Mouse (Mus musculus) cerebellum, postnatal 4 days (tissue): ENCODE measurements around the gene Tsku.

ENCODE experiments used
- DNase-seq, 2 experiments: peaks; one replicate each; pipeline ENCODE4 v3.0.0; 2022; ENCODE audit warnings: low spot score in 2 of 2, mixed read lengths in 1 of 2

The Tsku gene

DNA sequence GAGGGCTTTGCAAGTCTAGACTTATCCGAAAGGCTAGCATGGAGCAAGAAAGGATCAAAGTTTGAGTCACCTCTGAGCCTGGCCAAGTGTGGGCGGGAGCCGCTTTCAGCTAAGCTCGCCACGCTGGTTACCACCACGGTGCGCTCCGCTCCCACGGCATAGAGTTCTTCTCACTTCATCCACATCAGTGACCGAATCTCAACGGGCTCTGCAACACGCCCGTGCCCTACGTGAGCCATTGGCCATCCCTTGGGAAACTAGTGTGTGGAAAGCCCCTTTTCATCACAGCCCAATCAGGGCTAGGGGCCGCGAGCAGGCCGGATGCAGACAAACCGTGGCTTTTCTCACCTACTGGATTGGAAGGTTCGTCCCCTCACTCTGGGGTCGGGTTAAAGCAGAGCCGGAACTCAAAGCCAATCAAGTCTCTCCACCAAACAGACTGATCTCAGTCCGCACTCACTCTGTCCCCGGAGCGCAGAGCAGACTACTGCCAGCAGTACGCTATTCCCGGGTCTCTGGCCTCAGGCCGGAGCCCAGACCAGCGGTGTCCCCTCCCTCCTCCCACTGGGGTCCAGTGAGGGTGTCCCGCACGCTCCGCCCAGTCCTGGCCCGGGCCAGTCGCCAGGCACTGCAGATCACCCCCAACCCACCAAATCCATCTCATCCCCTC is 1.0 kb downstream of the Tsku start:
- peak; percentile 45 to 70 for DNase-seq

DNA sequence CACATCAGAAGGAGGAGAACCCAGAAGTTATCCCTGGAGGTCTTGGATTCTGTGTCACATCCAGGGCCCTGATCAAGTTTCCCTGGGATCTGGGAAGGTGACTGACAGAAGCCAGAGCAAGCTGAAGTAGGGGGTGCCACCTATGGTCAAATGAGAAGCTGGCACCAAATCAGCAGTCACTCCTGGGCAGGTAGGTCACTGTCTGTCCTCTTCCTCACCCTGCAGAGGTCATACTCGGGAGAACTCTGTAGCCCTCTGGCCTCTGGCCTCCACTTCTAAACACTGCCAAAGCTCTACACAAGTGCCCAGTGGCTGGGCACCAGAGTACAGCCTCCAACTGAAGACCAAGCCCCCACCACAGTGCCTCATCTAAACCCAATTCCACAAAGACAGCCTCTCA is 3.1 kb downstream of the Tsku start:
- DNase-seq = no peak

DNA sequence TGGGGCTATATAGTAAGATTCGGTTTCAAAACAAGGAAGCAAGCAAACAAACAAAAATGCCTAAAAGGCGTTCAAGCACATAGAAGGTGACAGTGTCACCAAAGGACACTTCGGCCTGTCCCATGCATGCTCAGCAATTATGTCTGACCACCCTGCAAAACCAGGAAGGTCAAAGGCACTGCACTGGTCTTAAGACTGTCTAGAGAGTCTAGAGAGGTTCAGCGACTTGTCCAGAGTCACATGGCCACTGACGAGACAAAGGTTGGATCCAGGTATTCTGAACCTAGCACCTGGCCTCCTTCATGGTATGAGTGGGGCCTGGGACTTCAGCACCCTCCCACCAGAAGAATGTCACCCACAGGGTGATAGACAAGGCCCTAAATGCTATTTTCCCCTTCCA is 3.8 kb downstream of the Tsku start:
- no peak for DNase-seq

- DNase-seq = no peak
Measured at GRCm38 (mm10) chr7:98354921-98355310, 6.2 kb downstream of the Tsku start.

DNA sequence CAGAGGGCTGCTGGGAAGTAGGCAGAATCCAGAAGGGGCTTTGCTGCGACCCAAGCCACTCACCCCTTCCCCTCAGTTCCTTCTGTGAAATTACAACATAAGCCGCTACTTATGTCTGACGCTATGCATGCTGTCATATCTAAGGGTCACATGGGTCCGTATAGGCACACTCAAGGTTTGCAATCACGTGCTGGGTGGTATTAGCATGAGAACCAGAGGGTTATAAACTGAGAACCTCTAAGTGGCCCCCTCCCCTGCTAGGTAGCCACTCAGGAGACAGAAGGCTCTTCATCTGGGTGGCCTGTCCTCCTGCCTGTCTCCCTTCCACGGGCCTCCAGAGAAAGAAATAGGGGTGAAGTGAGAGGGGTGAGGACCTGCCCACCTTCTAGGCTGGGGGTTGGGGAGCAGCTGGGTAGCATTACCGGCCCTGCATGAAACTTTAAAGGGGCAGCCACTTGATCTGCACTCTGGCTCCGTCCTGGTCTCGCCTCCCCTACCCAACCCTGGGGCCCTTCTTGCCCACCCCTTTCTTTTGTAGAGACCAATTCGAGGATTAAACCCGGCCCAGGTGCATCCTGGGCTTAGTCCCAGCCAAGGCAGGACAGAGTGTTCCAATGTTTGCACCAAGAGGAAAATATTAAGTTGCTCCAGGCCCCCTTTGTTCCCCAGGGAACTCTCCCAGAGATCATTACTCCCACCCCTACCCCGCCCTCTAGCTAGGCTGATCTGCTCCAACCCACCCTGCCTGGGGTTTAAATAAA is 6.8 kb downstream of the Tsku start:
- no peak for DNase-seq

GRCm38 (mm10) chr7:98353616-98354015 is 7.5 kb downstream of the Tsku start:
- no peak for DNase-seq

GRCm38 (mm10) chr7:98351523-98351922 is 9.6 kb downstream of the Tsku start:
- no peak for DNase-seq

- DNase-seq = no peak
Measured at GRCm38 (mm10) chr7:98349821-98350220, 11.3 kb downstream of the Tsku start.

- DNase-seq = peak; percentile 79 to 91
Measured at GRCm38 (mm10) chr7:98349096-98349495, 12.0 kb downstream of the Tsku start.

DNA sequence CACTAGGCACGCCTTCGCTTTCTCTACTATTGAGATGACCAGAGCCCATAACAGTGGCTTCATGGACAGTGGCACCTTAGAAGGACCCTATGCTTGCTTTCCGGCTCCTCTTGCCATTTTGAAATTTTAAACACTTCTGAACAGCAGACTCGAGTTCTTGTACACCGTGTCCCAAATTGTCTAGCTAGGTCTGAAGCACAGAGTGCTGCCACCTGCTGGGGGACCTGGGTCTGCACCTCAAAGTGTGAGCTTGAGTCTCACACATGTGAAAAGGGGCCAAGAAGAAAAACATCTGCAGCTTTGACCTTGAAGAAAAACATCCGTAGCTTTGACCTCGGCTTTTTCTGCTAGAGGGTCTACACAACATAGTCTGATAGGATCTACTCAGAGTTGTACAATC is 13.1 kb downstream of the Tsku start:
- DNase-seq = peak in 1 of 2 experiments; percentile 72

GRCm38 (mm10) chr7:98347471-98347870 is 13.7 kb downstream of the Tsku start:
- no peak for DNase-seq

DNA sequence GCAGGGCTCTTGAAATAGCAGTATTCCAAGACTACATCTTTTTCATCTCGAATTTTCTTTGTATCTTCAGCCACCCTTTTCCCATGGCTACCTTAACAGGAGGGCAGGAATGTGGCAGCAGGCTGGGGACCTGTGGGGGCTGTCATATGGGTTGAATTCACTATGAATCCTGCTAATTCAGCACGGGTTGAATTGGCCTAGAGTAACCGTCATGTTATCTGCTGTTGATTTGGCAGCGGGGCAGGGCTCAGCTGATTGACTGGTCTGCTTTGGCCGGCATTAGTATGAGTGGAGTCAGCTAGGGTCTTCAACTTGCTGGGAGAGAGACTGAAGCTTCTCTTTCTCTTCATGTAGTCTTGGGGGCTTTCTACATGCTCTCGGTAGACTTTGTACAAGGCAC is 16.1 kb downstream of the Tsku start:
- no peak for DNase-seq

GRCm38 (mm10) chr7:98344361-98344760 is 16.8 kb downstream of the Tsku start:
- peak in 1 of 2 experiments; percentile 58 for DNase-seq

DNA sequence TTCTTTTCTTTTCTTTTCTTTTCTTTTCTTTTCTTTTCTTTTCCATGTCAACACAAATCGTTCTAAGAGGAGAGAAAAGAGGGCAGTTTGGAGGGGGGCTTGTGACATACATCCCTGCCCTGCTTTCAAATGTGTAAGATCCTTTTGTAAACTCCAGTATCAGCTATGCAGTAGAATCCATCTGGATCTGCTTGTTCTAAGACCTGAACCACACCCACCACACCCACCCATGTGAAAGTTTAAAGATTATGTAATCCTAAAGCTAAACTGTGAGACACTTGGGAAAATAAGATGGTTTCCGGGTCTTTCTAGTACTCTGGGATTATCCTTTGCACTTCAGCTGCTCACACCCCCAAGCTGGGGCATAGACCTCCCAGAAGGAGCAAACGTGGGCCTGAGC is 18.9 kb downstream of the Tsku start:
- DNase-seq = no peak

DNA sequence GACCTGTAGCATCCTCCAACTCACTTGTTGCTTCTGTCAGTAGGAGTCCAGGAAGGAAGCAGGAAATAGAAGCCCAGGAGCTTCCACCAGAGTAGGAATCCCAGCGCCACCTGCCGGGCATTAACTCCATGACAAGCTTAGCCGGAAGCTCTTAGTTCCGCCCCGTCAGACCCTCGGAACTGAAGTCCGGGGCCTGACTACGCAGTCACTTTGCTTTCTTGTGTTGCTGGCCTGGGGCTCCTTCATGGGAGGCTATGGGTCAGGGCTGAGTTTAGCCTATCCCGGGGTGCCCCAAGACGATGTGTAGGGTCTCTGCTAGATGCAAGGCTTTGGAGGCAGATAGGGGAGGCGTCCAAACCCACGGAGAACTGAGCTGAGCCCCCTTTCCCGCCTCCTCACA is 19.7 kb downstream of the Tsku start:
- DNase-seq = peak; percentile 88 to 94

GRCm38 (mm10) chr7:98340343-98340742 is 20.8 kb downstream of the Tsku start:
- no peak for DNase-seq

GRCm38 (mm10) chr7:98333987-98334386 is 27.1 kb downstream of the Tsku start:
- no peak for DNase-seq

DNA sequence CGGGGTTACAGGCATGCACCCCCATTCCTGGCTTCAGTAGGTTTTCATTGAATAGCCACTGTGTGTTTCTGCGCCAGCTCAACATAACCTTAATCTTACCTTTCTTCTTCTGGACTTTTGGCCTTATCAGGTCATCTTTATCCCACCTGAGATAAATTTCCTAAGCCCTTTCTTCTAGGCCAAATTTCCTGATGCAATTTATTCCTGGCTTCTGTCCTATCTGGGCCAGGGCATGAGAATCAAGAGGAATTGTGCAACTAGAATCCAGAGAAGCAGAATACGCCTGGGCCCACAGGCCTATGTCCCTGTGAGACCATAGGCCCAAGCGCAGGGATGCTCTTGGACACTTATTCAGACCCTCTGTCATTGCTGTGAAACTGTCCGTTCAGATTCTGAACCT is 27.6 kb downstream of the Tsku start:
- no peak for DNase-seq

GRCm38 (mm10) chr7:98332678-98333397 is 28.3 kb downstream of the Tsku start:
- no peak for DNase-seq

DNA sequence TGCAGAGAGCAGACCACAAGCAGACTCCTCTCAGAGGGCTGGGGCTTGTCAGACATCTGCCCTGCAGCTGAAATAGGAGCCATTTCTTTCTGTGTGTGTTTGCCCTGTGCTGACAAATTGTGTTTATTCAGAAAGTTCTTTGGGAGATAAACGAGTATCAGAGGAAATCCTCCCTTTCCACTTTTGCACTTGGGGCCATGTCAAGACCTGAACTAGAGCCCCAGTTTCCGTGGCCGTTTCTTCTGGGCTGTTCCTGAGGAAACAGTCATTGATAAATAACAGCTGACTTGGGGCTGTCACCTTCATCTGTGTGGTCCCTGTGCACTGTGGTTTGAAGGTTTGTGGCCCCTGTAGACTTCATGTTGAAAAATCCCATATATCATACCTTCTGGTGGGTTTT is 29.2 kb downstream of the Tsku start:
- no peak for DNase-seq

- no peak for DNase-seq
Measured at GRCm38 (mm10) chr7:98330375-98331002, 30.6 kb downstream of the Tsku start.

DNA sequence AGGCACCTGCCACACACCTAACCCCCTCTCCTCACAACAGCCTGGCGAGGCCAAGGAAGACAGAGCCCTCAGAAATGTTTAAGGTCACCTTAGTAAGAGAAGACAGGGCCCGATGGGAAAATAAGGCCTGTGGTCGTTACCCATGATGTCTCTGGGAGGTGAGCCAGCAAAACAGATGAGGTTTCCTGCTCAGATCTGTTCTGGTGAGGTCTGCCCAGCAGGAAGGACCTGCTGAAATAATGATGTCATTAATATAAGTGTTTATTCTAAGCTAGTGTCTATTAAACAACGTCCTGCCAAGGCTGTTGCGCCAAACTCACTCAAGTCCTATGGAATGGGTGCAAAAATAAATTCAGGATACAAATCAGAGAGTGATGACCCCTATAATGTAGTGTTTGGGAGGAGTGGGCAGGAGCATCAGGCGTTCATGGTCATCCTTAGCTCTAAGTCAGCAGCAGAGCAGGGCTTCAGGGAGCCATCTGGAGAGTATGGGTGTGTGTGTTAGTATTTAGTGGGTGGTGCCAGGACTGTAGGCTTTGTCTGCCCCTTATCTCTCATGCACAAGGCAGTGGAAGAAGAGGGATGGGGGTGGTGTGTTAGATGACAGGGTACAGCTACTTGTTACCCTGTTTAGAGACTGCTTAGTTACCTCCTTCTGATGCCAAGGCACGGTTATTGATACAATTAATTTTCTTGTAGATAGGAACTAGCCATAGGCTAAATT is 31.3 kb downstream of the Tsku start:
- DNase-seq = no peak
